Mouse (Mus musculus): Measurements from ENCODE around the gene Csnk1g2.

GRCm38 (mm10) chr10:80671251-80671650 lies 48.6 kb downstream of the Csnk1g2 start:
- TF ChIP-seq CTCF (IDR thresholded peaks at IDR 0.05; ENCODE audit: control insufficient read depth, insufficient read depth, low read length) (no peak), POLR2A (IDR thresholded peaks at IDR 0.05; ENCODE audit: borderline replicate concordance, control insufficient read depth, low read depth, low read length) (no peak)

All from bone marrow, adult 2 months (tissue).